Mouse (Mus musculus) ES-E14 (cell line): ENCODE measurements around the gene Itgb8. TPM values are rescaled to one million over a fixed set of nuclear protein-coding genes. Genes with fewer than 3 reads are reported as not detected.

Experiments
- DNase-seq: peaks from one replicate; pipeline ENCODE4 v3.0.0-alpha.2; 2013; ENCODE audit warnings: low read depth, low spot score
- H3K27ac ChIP-seq: 2 replicates; pipeline ENCODE4 v1.5.1; 2012; ENCODE audit warnings: low read depth, mild to moderate bottlenecking, low read length, moderate library complexity, mixed read lengths; ENCODE audit not compliant: poor library complexity, insufficient read depth, severe bottlenecking
- H3K36me3 ChIP-seq: 2 replicates; pipeline ENCODE4 v1.6.1; 2012; ENCODE audit warnings: mild to moderate bottlenecking, low read length, moderate library complexity, mixed read lengths; ENCODE audit not compliant: control insufficient read depth, poor library complexity, insufficient read depth, severe bottlenecking
- H3K4me1 ChIP-seq, 2 experiments: fragments of 150-350 bp in 1 of 2; sonication (generic) in 1 of 2; 2 replicates each; pipeline ENCODE4 v1.6.1; 2012; ENCODE audit warnings: low read length in 2 of 2, mild to moderate bottlenecking in 1 of 2, mixed read lengths in 1 of 2; ENCODE audit not compliant: control insufficient read depth in 2 of 2, insufficient read depth in 2 of 2, poor library complexity in 1 of 2
- H3K4me3 ChIP-seq, 2 experiments: fragments of 150-350 bp in 1 of 2; sonication (generic) in 1 of 2; 2 replicates each; pipeline ENCODE4 v1.5.1; 2012; ENCODE audit warnings: low read length in 2 of 2, low read depth in 1 of 2, mild to moderate bottlenecking in 1 of 2, mixed read lengths in 1 of 2; ENCODE audit not compliant: insufficient read depth in 1 of 2, poor library complexity in 1 of 2, severe bottlenecking in 1 of 2
- H3K9ac ChIP-seq: 2 replicates; pipeline ENCODE4 v1.6.1; 2012; ENCODE audit warnings: low read depth, mild to moderate bottlenecking, low read length, mixed read lengths; ENCODE audit not compliant: poor library complexity, insufficient read depth, severe bottlenecking
- H3K9me3 ChIP-seq: fragments of 150-350 bp; sonication (generic); 2 replicates; pipeline ENCODE4 v1.6.1; 2012; ENCODE audit warnings: low read depth, mild to moderate bottlenecking, low read length; ENCODE audit not compliant: control insufficient read depth, insufficient read depth
- CHD2 ChIP-seq: IDR thresholded peaks from 2 replicates; pipeline ENCODE4 v1.6.1; 2014; ENCODE audit warnings: mild to moderate bottlenecking, low read depth, low read length, inconsistent platforms
- HCFC1 ChIP-seq: IDR thresholded peaks from 2 replicates; pipeline ENCODE4 v1.6.1; 2012; ENCODE audit warnings: low read length, inconsistent platforms, borderline replicate concordance; ENCODE audit not compliant: insufficient read depth
- MAFK ChIP-seq: IDR thresholded peaks from 2 replicates; pipeline ENCODE4 v1.6.1; 2014; ENCODE audit warnings: mild to moderate bottlenecking, low read depth, low read length, inconsistent platforms; ENCODE audit not compliant: insufficient read depth
- ZC3H11A ChIP-seq: IDR thresholded peaks from 2 replicates; pipeline ENCODE4 v1.6.1; 2012; ENCODE audit warnings: low read depth, mild to moderate bottlenecking, inconsistent platforms, low read length, borderline replicate concordance
- ZNF384 ChIP-seq: IDR thresholded peaks from 2 replicates; pipeline ENCODE4 v1.6.1; 2012; ENCODE audit warnings: low read depth, low read length, inconsistent platforms
- in situ Hi-C, 2 experiments: fragments of 600-800 bp; cut with MboI; formaldehyde crosslinking; loops; one replicate each; pipeline ENCODE4 v1.15.1; 2025; ENCODE audit warnings: low sequenced_read_pairs in 2 of 2, inconsistent platforms in 1 of 2; ENCODE audit not compliant: unreplicated experiment in 2 of 2
- total RNA-seq: library from RNA; depleted of rRNA; stranded (reverse); fragments of 300-350 nt; gene quantifications from 2 replicates; pipeline ENCODE4 v1.2.3, GENCODE M21; 2012

Itgb8 gene
- total RNA-seq, 1 experiment, result 0.45 TPM

DNA sequence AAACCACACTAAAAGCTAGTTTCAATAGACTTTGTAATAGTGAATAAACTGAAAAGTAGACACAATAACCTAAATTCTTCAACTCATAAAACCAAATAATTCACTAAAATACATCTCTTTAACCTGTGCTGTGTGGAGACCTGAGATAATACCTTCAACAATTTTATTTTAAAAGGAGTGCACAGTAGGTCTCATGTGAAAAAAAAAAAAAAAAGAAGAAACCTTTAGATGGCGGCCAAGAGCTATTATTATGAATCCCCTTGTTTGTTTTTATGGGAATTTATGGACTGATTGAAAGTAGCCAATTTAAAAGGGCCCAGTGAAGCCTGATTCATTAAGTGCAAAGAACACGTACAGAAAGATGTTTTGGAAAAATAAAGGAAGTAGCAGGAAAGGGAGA lies 31.4 kb upstream of the Itgb8 start:
- H3K4me1 ChIP-seq, result no peaks in the 10 kb centered on the region
- DNase-seq, result no peak
- in situ Hi-C loops, result no loop called here
- TF ChIP-seq CHD2 (no peak), HCFC1 (no peak), MAFK (no peak), ZNF384 (no peak), ZC3H11A (no peak)
- no peaks in the 10 kb centered on the region for H3K9me3 ChIP-seq
- H3K36me3 ChIP-seq, result no peaks in the 10 kb centered on the region
- no peak overlapping the region for H3K4me3 ChIP-seq
- H3K9ac ChIP-seq, result no peak overlapping the region
- no peak overlapping the region for H3K27ac ChIP-seq

DNA sequence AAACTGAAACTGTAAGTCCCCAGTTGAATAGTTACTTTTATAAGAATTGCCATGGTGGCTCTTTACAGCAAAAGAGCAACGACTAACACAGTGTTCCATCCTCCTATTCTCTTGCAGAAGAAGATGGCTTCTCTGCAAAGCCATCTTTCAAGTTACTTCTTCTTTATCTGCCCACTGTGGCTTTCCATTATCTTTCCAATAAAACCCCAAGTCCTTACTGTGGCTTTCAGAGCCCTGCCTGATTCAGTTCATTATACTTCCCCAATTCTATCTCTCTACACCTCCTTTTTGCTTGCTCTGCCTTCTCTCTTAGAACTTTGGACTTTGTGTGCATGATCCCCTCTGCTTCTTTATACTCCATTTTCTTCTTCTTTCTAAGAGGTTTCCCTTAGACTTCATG lies 30.1 kb upstream of the Itgb8 start:
- TF ChIP-seq MAFK, result no peak
- TF ChIP-seq CHD2, result no peak
- TF ChIP-seq HCFC1, result no peak
- no peak for TF ChIP-seq ZC3H11A
- TF ChIP-seq ZNF384, result no peak
- DNase-seq, result no peak
- H3K27ac ChIP-seq, result no peak overlapping the region
- H3K9me3 ChIP-seq, result no peaks in the 10 kb centered on the region
- H3K36me3 ChIP-seq, result no peaks in the 10 kb centered on the region
- no peaks in the 10 kb centered on the region for H3K4me1 ChIP-seq
- in situ Hi-C loops, result no loop called here
- no peak overlapping the region for H3K4me3 ChIP-seq
- no peak overlapping the region for H3K9ac ChIP-seq

DNA sequence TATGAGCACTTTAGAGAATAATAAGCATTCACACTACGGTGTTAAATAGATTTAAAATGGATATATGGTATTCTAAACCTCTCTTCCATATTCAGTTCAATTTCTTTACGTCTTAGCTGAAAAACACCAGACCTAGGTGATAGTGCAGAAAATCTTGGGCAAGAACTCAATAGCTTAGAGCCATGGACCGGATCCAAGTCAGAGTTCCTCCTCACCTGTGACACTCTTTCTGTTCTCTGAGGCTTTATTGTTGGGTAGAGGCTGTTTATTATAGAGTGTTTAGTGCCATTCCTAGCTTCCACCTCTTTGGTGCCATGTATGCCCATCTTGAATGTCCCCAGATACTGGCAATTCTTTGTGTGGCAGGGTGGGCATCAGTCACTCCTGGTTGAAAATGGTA lies 25.9 kb upstream of the Itgb8 start:
- Histone ChIP-seq H3K9me3 (no peaks in the 10 kb centered on the region), H3K4me3 (no peak overlapping the region), H3K9ac (no peak overlapping the region), H3K4me1 (no peaks in the 10 kb centered on the region), H3K36me3 (no peaks in the 10 kb centered on the region), H3K27ac (no peak overlapping the region)
- TF ChIP-seq CHD2, result no peak
- TF ChIP-seq MAFK, result no peak
- no peak for TF ChIP-seq ZC3H11A
- TF ChIP-seq ZNF384, result no peak
- TF ChIP-seq HCFC1, result no peak
- DNase-seq, result no peak
- in situ Hi-C loops, result no loop called here

DNA sequence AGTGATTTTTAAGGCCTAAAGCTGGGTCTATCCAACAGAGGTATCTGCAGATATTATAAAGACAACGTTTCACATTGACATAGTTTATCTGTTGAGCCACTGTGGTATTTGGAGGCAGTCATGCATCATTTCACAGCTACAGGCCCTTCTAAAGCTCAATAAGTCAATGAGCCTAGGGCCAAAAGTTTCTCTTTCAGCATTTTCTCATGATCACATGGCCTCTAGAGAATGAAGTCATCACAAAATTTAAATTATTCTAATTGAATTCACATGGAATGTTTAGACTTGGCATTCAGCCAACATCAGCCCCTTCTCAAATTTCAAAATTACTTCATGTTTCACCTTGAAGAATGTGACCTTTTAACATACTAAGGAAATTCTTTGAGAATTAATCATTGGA lies 10.0 kb upstream of the Itgb8 start:
- Histone ChIP-seq H3K4me1 (no peaks in the 10 kb centered on the region), H3K9ac (no peak overlapping the region), H3K4me3 (no peak overlapping the region), H3K36me3 (no peaks in the 10 kb centered on the region), H3K27ac (no peak overlapping the region), H3K9me3 (peaks cover 4% of the 10 kb centered on the region; the same call in 1 of the 2 replicates)
- no peak for DNase-seq
- no peak for TF ChIP-seq CHD2
- TF ChIP-seq ZC3H11A, result no peak
- TF ChIP-seq HCFC1, result no peak
- TF ChIP-seq MAFK, result no peak
- TF ChIP-seq ZNF384, result no peak
- in situ Hi-C loops, result no loop called here

DNA sequence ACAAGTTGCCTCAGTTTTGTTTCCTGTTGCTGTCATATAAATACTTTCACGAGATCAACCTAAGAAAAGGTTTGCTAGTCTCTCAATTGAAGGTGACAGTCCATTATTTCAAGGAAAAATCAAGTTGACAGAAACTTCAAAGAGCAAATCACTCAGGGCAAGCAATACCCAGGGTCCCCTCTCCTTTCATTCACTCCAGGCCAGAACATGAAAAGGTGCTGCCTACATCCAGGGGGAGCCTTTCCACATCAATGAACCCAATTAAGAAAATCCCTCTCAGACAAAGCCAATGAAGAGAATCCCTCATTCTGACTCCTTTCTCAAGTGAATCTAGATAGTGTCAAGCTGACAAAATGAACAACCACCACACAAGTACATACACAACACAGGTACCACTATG lies 2.5 kb upstream of the Itgb8 start:
- Histone ChIP-seq H3K36me3 (no peaks in the 10 kb centered on the region), H3K9ac (no peak overlapping the region), H3K4me1 (no peaks in the 10 kb centered on the region), H3K27ac (no peak overlapping the region), H3K4me3 (no peak overlapping the region), H3K9me3 (0 out of 2 replicates have a peak, but pooled peaks cover 2% of the 10 kb centered on the region)
- DNase-seq, result no peak
- TF ChIP-seq MAFK (no peak), ZC3H11A (no peak), ZNF384 (no peak), HCFC1 (no peak), CHD2 (no peak)
- in situ Hi-C loops, result no loop called here
